Mouse (Mus musculus) stomach, postnatal 0 days (tissue): ENCODE measurements around the gene Gm5105. TPM values are rescaled to one million over a fixed set of nuclear protein-coding genes. Genes with fewer than 3 reads are reported as not detected.

Experiments used
- ATAC-seq: fragments of 200-750 bp; cut with Nextera tagmentation; 2 replicates; pipeline ENCODE4 v1.8.0; 2017; ENCODE audit not compliant: low FRiP score, low TSS enrichment
- DNase-seq: peaks from one replicate; pipeline ENCODE4 v3.0.0-alpha.2; 2016; ENCODE audit warnings: low spot score
- H3K27ac ChIP-seq: fragments of 300-500 bp; sonication (generic); replicated peaks from 2 replicates; pipeline ENCODE4 v1.5.1; 2014; ENCODE audit warnings: mild to moderate bottlenecking, control low read depth
- H3K27me3 ChIP-seq: fragments of 300-500 bp; sonication (generic); 2 replicates; pipeline ENCODE4 v1.6.1; 2014; ENCODE audit warnings: low read length; ENCODE audit not compliant: control insufficient read depth, insufficient read depth
- H3K36me3 ChIP-seq: fragments of 300-500 bp; sonication (generic); 2 replicates; pipeline ENCODE4 v1.6.1; 2014; ENCODE audit warnings: low read length, mixed read lengths; ENCODE audit not compliant: control insufficient read depth, insufficient read depth
- H3K4me1 ChIP-seq: fragments of 300-500 bp; sonication (generic); replicated peaks from 2 replicates; pipeline ENCODE4 v1.6.1; 2014; ENCODE audit warnings: antibody characterized with exemption; ENCODE audit not compliant: control insufficient read depth, insufficient read depth
- H3K4me2 ChIP-seq: fragments of 300-500 bp; sonication (generic); replicated peaks from 2 replicates; pipeline ENCODE4 v1.6.1; 2014; ENCODE audit warnings: low read depth, mild to moderate bottlenecking, control low read depth, moderate library complexity
- H3K4me3 ChIP-seq: fragments of 300-500 bp; sonication (generic); 2 replicates; pipeline ENCODE4 v1.5.1; 2014; ENCODE audit warnings: low read depth, low read length, control low read depth
- H3K9ac ChIP-seq: fragments of 300-500 bp; sonication (generic); 2 replicates; pipeline ENCODE4 v1.6.1; 2014; ENCODE audit warnings: mild to moderate bottlenecking, low read length, control low read depth, mixed read lengths
- H3K9me3 ChIP-seq: fragments of 300-500 bp; sonication (generic); 2 replicates; pipeline ENCODE4 v1.6.1; 2016; ENCODE audit warnings: low read length; ENCODE audit not compliant: control insufficient read depth
- CTCF ChIP-seq: IDR thresholded peaks from 2 replicates; pipeline ENCODE4 v1.5.1; 2016; ENCODE audit warnings: antibody characterized with exemption, low read depth, mild to moderate bottlenecking, moderate library complexity
- EP300 ChIP-seq: optimal IDR thresholded peaks from 2 replicates; pipeline ENCODE3; 2016; ENCODE audit warnings: antibody characterized with exemption
- WGBS: fragments of 180-500 bp; shearing (Covaris S2); extraction: QIAGEN DNeasy Blood & Tissue Kit; methylation state at CpG from one replicate; pipeline ENCODE4 v1.1.7; 2014; 5-methylcytosine and 5-hydroxymethylcytosine counted together
- polyA plus RNA-seq: library from polyadenylated mRNA; unstranded; fragments of >200 nt; fragmentation: Nextera tagmentation; extraction: Ambion mirVana; gene quantifications from 2 replicates; pipeline ENCODE4 v1.2.1, GENCODE M21; 2015

Gene Gm5105
- polyA plus RNA-seq, 1 experiment from 2014 or later: not detected

- H3K27ac ChIP-seq: no peak overlapping the region
- DNase-seq (no peak), ATAC-seq (no peak)
- H3K27me3 ChIP-seq: no peaks in the 10 kb centered on the region
- no peak overlapping the region for H3K4me3 ChIP-seq
- 81% methylated on average over 4 of the region's 4 CpGs for WGBS
- no peaks in the 10 kb centered on the region for H3K36me3 ChIP-seq
- no peak overlapping the region for H3K4me2 ChIP-seq
- H3K4me1 ChIP-seq: no peaks in the 10 kb centered on the region
- H3K9ac ChIP-seq: no peak overlapping the region
- H3K9me3 ChIP-seq: no peaks in the 10 kb centered on the region
- TF ChIP-seq EP300 (no peak), CTCF (no peak)
Observed at GRCm38 (mm10) chr3:138083896-138084295, 16.7 kb upstream of the Gm5105 start.

DNA sequence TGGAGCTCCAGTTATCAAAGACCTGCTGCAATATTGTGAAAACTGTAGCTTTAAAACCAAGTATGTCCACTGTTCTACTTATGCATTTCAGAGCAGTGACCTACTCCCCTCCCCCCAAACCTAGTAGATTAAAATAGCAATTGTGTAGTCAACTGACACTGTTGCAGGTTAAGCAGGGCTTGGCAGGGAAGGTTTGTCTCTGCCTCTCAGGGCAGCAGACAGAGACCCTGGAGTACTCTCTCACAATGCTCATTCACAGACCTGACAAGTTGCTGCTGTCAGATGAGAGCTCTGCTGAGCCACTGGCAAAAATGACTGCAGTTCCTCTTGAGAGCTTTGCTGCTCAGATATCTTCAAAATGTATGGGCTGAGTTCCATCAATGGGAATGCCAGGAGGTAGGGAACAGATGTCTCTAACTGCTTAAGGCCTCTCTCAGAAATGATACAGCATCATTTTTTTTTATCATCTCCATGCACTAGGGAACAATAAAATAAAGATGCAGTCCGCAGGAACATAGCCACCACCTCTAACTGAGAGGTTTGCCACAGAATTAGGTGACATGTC is 16.0 kb upstream of the Gm5105 start:
- DNase-seq: no peak
- Histone ChIP-seq H3K4me1 (no peaks in the 10 kb centered on the region), H3K9me3 (no peaks in the 10 kb centered on the region), H3K27ac (no peak overlapping the region), H3K4me2 (no peak overlapping the region), H3K36me3 (no peaks in the 10 kb centered on the region), H3K27me3 (no peaks in the 10 kb centered on the region), H3K4me3 (no peak overlapping the region), H3K9ac (no peak overlapping the region)
- TF ChIP-seq CTCF (no peak), EP300 (no peak)
- WGBS: 89% methylated on average over 1 of the region's 1 CpGs
- no peak for ATAC-seq

- no peaks in the 10 kb centered on the region for H3K27me3 ChIP-seq
- no peak for TF ChIP-seq CTCF
- no peak for TF ChIP-seq EP300
- WGBS: 58% methylated on average over 1 of the region's 1 CpGs
Observed at GRCm38 (mm10) chr3:138078701-138079100, 11.5 kb upstream of the Gm5105 start.

GRCm38 (mm10) chr3:138077476-138078340 is 10.5 kb upstream of the Gm5105 start:
- Histone ChIP-seq H3K4me2 (no peak overlapping the region), H3K27ac (no peak overlapping the region), H3K36me3 (no peaks in the 10 kb centered on the region), H3K27me3 (no peaks in the 10 kb centered on the region), H3K9ac (no peak overlapping the region), H3K9me3 (no peaks in the 10 kb centered on the region), H3K4me3 (no peak overlapping the region), H3K4me1 (no peaks in the 10 kb centered on the region)
- no peak for DNase-seq
- no peak for ATAC-seq
- TF ChIP-seq CTCF: no peak
- TF ChIP-seq EP300: no peak
- WGBS: 64% methylated on average over 11 of the region's 11 CpGs

More at GRCm38 (mm10) chr3:138078701-138079100, 11.5 kb upstream of the Gm5105 start:
- H3K9me3 ChIP-seq: no peaks in the 10 kb centered on the region
- H3K27ac ChIP-seq: no peak overlapping the region
- DNase-seq (no peak), ATAC-seq (no peak)
- H3K4me1 ChIP-seq: no peaks in the 10 kb centered on the region
- H3K4me3 ChIP-seq: no peak overlapping the region
- no peak overlapping the region for H3K9ac ChIP-seq
- H3K36me3 ChIP-seq: no peaks in the 10 kb centered on the region
- no peak overlapping the region for H3K4me2 ChIP-seq

- Histone ChIP-seq H3K27ac (no peak overlapping the region), H3K4me1 (no peaks in the 10 kb centered on the region), H3K4me3 (no peak overlapping the region), H3K36me3 (no peaks in the 10 kb centered on the region), H3K9me3 (no peaks in the 10 kb centered on the region), H3K4me2 (no peak overlapping the region), H3K27me3 (no peaks in the 10 kb centered on the region), H3K9ac (no peak overlapping the region)
- DNase-seq: no peak
- ATAC-seq: no peak
- WGBS: 66% methylated on average over 8 of the region's 8 CpGs
- TF ChIP-seq CTCF (no peak), EP300 (no peak)
Observed at GRCm38 (mm10) chr3:138075209-138075608, 8.0 kb upstream of the Gm5105 start.

DNA sequence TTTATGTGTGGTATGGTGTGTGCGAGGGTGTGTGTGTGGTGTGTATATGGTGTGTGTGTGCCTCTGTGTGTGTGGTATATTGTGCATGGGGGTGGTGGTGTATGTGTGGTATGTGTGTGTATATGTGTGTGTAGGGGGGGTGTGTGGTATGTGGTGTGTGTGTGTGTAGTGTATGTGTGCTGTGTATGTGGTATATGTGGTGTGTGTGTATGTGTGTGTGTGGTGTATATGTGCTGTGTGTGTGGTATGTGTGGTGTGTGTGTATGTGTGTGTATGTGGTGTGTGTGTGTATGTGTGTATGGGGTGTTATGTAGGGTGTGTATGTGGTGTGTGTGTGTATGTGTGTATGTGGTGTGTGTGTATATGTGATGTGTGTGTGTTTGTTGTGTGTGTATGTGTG is 7.0 kb upstream of the Gm5105 start:
- Histone ChIP-seq H3K4me1 (no peaks in the 10 kb centered on the region), H3K9ac (no peak overlapping the region), H3K36me3 (no peaks in the 10 kb centered on the region), H3K4me2 (no peak overlapping the region), H3K9me3 (no peaks in the 10 kb centered on the region), H3K4me3 (no peak overlapping the region), H3K27me3 (no peaks in the 10 kb centered on the region), H3K27ac (no peak overlapping the region)
- DNase-seq (no peak), ATAC-seq (no peak)
- no peak for TF ChIP-seq EP300
- TF ChIP-seq CTCF: no peak
- WGBS: 94% methylated on average over 1 of the region's 1 CpGs
